Mouse (Mus musculus) T-helper 1 cell (primary cell): ENCODE results near the gene Tmpo.

Source experiments
- in situ Hi-C: fragments of 300-600 bp; cut with MboI, MseI; formaldehyde crosslinking; loops from one replicate; pipeline ENCODE4 v1.15.1; 2025; ENCODE audit warnings: high pct_unique_total_duplicates

The Tmpo gene

GRCm38 (mm10) chr10:91187349-91187748, 6.2 kb upstream of the Tmpo start:
- in situ Hi-C loops = loop anchor here (25.0 kb wide), 1 partner anchor 1450 kb away; the partner anchor contains the start of genes Actr6 and Uhrf1bp1l

- in situ Hi-C loops = loop anchor here (25.0 kb wide), 1 partner anchor 1448 kb away; the partner anchor contains the start of genes Actr6 and Uhrf1bp1l
Measured at GRCm38 (mm10) chr10:91185721-91186120, 4.6 kb upstream of the Tmpo start.

GRCm38 (mm10) chr10:91184893-91185292, 3.8 kb upstream of the Tmpo start:
- in situ Hi-C loops = loop anchor here (25.0 kb wide), 1 partner anchor 1448 kb away; the partner anchor contains the start of genes Actr6 and Uhrf1bp1l

- in situ Hi-C loops = loop anchor here (25.0 kb wide), 1 partner anchor 1446 kb away; the partner anchor contains the start of genes Actr6 and Uhrf1bp1l
Measured at GRCm38 (mm10) chr10:91183316-91183715, 2.2 kb upstream of the Tmpo start.

- in situ Hi-C loops = loop anchor here (25.0 kb wide), 1 partner anchor 1445 kb away; the partner anchor contains the start of genes Actr6 and Uhrf1bp1l
Measured at GRCm38 (mm10) chr10:91182291-91182990, 1.3 kb upstream of the Tmpo start.

- in situ Hi-C loops = loop anchor here (25.0 kb wide), 1 partner anchor 1444 kb away; the partner anchor contains the start of genes Actr6 and Uhrf1bp1l
Measured at GRCm38 (mm10) chr10:91181461-91182288, 560 bp upstream of the Tmpo start.

- in situ Hi-C loops = loop anchor here (25.0 kb wide), 1 partner anchor 1443 kb away; the partner anchor contains the start of genes Actr6 and Uhrf1bp1l
Measured at GRCm38 (mm10) chr10:91180301-91180700, 814 bp downstream of the Tmpo start.

GRCm38 (mm10) chr10:91179834-91180233, 1.3 kb downstream of the Tmpo start:
- in situ Hi-C loops = loop anchor here (25.0 kb wide), 1 partner anchor 1443 kb away; the partner anchor contains the start of genes Actr6 and Uhrf1bp1l

GRCm38 (mm10) chr10:91177201-91177600, 3.9 kb downstream of the Tmpo start:
- in situ Hi-C loops = loop anchor here (25.0 kb wide), 1 partner anchor 1440 kb away; the partner anchor contains the start of genes Actr6 and Uhrf1bp1l

GRCm38 (mm10) chr10:91172329-91173100, 8.6 kb downstream of the Tmpo start:
- in situ Hi-C loops = no loop called here

GRCm38 (mm10) chr10:91171455-91172328, 9.4 kb downstream of the Tmpo start:
- in situ Hi-C loops = no loop called here

GRCm38 (mm10) chr10:91171041-91171440, 10.1 kb downstream of the Tmpo start:
- in situ Hi-C loops = no loop called here

GRCm38 (mm10) chr10:91170143-91170941, 10.8 kb downstream of the Tmpo start:
- in situ Hi-C loops = no loop called here

GRCm38 (mm10) chr10:91169414-91170065, 11.6 kb downstream of the Tmpo start:
- in situ Hi-C loops = loop anchor here (5.0 kb wide), 1 partner anchor 47 kb away; the partner anchor contains the start of gene Slc25a3

- in situ Hi-C loops = loop anchor here (5.0 kb wide), 1 partner anchor 45 kb away; the partner anchor contains the start of gene Slc25a3
Measured at GRCm38 (mm10) chr10:91167352-91167751, 13.8 kb downstream of the Tmpo start.

- in situ Hi-C loops = loop anchor here (5.0 kb wide), 1 partner anchor 45 kb away; the partner anchor contains the start of gene Slc25a3
Measured at GRCm38 (mm10) chr10:91166890-91167289, 14.2 kb downstream of the Tmpo start.

GRCm38 (mm10) chr10:91165850-91166249, 15.3 kb downstream of the Tmpo start:
- in situ Hi-C loops = loop anchor here (5.0 kb wide), 1 partner anchor 44 kb away; the partner anchor contains the start of gene Slc25a3

GRCm38 (mm10) chr10:91164491-91164890, 16.6 kb downstream of the Tmpo start:
- in situ Hi-C loops = no loop called here
